Mouse (Mus musculus) kidney, adult 2 months (tissue): ENCODE data around the gene Gm5105. TPM values are rescaled to one million over a fixed set of nuclear protein-coding genes. Genes with fewer than 3 reads are reported as not detected.
A peak's percentile ranks its signal among the peaks of the same experiment; 100 is the strongest.

Experiments
- DNase-seq: peaks from one replicate; pipeline ENCODE4 v3.0.0; 2021
- H3K27ac ChIP-seq: fragments of 200-500 bp; 2 replicates; pipeline ENCODE4 v1.5.1; 2012; ENCODE audit warnings: low read depth, low read length, control low read depth, inconsistent platforms; ENCODE audit not compliant: insufficient read depth
- H3K27me3 ChIP-seq: fragments of 200-500 bp; replicated peaks from 2 replicates; pipeline ENCODE4 v1.6.1; 2012; ENCODE audit warnings: mild to moderate bottlenecking, moderate library complexity, low read length, inconsistent platforms; ENCODE audit not compliant: control insufficient read depth, insufficient read depth
- H3K36me3 ChIP-seq: fragments of 200-500 bp; 2 replicates; pipeline ENCODE4 v1.6.1; 2012; ENCODE audit warnings: mild to moderate bottlenecking, moderate library complexity, low read length, inconsistent platforms; ENCODE audit not compliant: control insufficient read depth, insufficient read depth
- H3K4me1 ChIP-seq: fragments of 200-500 bp; 2 replicates; pipeline ENCODE4 v1.6.1; 2011; ENCODE audit warnings: low read length; ENCODE audit not compliant: control insufficient read depth, insufficient read depth
- H3K4me3 ChIP-seq: fragments of 200-500 bp; 2 replicates; pipeline ENCODE4 v1.5.1; 2011; ENCODE audit warnings: mild to moderate bottlenecking, low read depth, low read length, control low read depth; ENCODE audit not compliant: insufficient read depth
- CTCF ChIP-seq: fragments of 200-500 bp; conservative IDR thresholded peaks from 2 replicates; pipeline ENCODE4 v1.5.1; 2011; ENCODE audit warnings: low read depth, mild to moderate bottlenecking, control low read depth, low read length, moderate library complexity, mixed read lengths; ENCODE audit not compliant: insufficient read depth, insufficient read length
- POLR2A ChIP-seq: fragments of 200-500 bp; IDR thresholded peaks from one replicate; pipeline ENCODE4 v1.6.1; 2011; ENCODE audit warnings: low read depth, low read length, control low read depth
- WGBS: fragments of 180-500 bp; shearing (Covaris S2); methylation state at CpG from one replicate; pipeline ENCODE4 v1.1.7; 2018; 5-methylcytosine and 5-hydroxymethylcytosine counted together
- polyA plus RNA-seq: library from polyadenylated mRNA; depleted of rRNA; stranded (reverse); fragments of >200 nt; gene quantifications from 2 replicates; pipeline ENCODE4 v1.2.3, GENCODE M21; 2012; rRNA removed

The Gm5105 gene
- polyA plus RNA-seq, 1 experiment, result not detected

DNA sequence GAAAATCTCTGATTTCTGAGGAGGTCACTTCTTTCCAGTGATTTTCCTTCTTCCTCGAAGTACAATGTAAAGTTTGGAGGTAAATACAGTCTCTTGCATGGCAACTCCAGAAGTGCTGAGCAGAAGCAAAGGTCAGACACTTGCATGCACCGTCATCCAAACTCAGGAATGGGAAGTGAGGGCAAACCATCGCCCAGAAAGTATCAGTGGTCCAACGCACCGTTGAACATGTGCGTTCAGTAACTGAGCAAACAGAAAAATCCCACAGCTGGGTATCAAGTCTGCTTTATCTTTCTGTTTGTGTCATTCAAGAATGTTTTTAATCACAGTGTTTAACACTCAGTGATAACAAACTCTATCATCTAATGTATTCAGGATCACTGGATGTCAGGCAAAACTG, 64.6 kb downstream of the Gm5105 start:
- no peak for TF ChIP-seq POLR2A
- no peak for TF ChIP-seq CTCF
- no peaks in the 10 kb centered on the region for H3K27me3 ChIP-seq
- no peaks in the 10 kb centered on the region for H3K36me3 ChIP-seq
- no peaks in the 10 kb centered on the region for H3K4me1 ChIP-seq
- DNase-seq, result no peak
- H3K4me3 ChIP-seq, result no peak overlapping the region
- H3K27ac ChIP-seq, result no peak overlapping the region
- WGBS, result 47% methylated on average over 6 of the region's 6 CpGs

DNA sequence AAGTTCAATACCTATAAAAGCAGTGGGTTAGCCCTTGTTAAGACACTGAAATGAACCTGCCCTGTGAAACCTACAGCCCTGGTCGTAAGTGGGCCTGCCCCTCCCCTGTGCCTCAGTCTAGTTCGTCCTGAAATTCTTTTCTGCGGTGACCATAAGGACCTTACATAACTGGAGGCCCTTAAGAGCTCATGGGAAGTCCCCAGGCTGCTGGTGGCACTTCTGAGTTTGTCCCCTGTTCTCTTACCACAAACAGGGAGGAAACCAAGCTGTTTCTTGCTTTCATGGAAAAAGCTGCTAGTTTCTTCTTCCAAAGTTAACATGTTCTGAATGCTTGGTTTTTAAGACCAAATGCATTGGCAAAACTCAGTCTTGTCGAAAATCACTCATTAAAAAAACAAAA, 65.3 kb downstream of the Gm5105 start:
- Histone ChIP-seq H3K27ac (no peak overlapping the region), H3K36me3 (no peaks in the 10 kb centered on the region), H3K4me3 (no peak overlapping the region), H3K4me1 (no peaks in the 10 kb centered on the region), H3K27me3 (no peaks in the 10 kb centered on the region)
- TF ChIP-seq POLR2A (no peak), CTCF (no peak)
- DNase-seq, result no peak
- WGBS, result 76% methylated on average over 4 of the region's 4 CpGs

DNA sequence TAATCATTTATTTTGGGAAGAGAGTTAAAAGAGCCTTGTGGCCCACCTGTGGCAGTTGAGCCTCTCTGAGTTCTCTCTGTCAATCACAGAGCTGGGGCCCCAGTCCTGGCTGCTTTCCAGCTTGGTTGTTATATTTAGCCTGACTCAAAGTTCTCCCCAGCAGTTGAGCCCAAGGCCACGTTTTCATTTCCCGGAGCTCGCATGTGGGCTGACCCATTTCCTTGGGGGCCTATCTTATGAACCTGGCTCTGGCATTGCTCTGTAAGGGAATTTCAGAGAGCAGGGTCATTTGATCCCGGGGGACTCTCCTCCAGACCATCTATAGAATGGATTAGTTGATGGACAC, 66.5 kb downstream of the Gm5105 start:
- Histone ChIP-seq H3K27me3 (no peaks in the 10 kb centered on the region), H3K36me3 (no peaks in the 10 kb centered on the region), H3K4me1 (no peaks in the 10 kb centered on the region), H3K27ac (no peak overlapping the region), H3K4me3 (no peak overlapping the region)
- TF ChIP-seq CTCF, result no peak
- TF ChIP-seq POLR2A, result no peak
- DNase-seq, result peak; percentile 51
- 24% methylated on average over 4 of the region's 4 CpGs for WGBS

DNA sequence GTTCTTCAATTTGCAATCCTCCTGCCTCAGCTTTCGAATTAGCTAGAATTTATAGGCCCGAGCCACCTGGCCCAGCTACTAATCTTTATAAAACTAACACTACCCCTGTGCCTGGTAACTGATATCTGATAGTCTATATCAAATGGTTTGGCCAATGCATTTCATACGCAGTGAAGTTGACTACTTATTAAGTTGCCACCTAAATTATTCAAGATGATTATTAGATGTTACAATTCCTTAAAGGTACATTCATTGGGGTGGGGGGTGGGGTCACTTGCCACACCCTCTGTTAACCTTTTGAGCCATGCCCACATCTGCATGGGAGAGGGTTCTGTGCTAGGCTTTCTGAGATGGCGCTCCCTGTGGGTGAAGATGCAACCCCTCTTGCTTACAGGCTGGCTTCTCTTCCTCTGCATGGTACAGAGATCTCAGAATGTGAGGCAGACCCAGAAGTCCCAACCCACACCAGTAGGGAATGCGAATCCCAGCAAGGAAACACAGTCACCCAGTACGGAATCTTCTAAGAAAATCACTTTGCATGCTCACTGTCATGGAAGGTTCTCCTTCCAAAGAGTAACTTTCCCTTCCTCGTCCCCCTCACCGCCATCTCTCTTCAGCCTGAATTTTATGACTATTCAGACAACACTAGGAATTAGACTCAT, 67.0 kb downstream of the Gm5105 start:
- TF ChIP-seq CTCF (no peak), POLR2A (no peak)
- Histone ChIP-seq H3K36me3 (no peaks in the 10 kb centered on the region), H3K4me1 (no peaks in the 10 kb centered on the region), H3K4me3 (no peak overlapping the region), H3K27ac (no peak overlapping the region), H3K27me3 (no peaks in the 10 kb centered on the region)
- WGBS, result 92% methylated on average over 8 of the region's 8 CpGs
- DNase-seq, result no peak

DNA sequence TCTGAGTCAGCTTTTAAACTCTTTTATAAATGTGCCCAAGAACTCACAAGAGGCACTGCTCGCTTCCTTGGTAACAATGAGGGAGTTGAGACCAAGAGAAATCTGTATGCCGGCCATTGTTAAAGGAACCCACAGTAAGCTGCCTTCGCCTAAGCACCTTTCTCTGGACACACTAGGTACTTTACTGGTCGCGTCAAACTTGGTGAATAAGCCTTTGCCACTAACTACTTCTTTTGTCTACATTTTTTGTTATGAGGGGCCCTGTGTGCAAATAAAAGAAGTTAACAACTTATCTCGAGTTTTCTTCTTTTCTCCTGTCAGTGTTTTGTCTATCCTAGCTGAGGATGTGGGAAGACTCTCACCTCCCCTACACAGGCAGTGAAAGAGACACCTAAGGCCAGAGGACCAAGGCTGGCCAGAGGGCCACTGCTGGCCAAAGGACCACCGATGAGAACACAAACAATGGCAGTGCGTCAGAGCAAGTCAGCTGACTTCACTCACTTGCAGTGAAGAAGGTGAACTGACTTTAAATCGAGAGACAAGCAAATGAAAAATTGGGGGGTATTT, 67.9 kb downstream of the Gm5105 start:
- H3K27me3 ChIP-seq, result no peaks in the 10 kb centered on the region
- no peak for DNase-seq
- 87% methylated on average over 9 of the region's 9 CpGs for WGBS
- no peak for TF ChIP-seq POLR2A
- TF ChIP-seq CTCF, result no peak
- H3K27ac ChIP-seq, result no peak overlapping the region
- no peaks in the 10 kb centered on the region for H3K36me3 ChIP-seq
- no peaks in the 10 kb centered on the region for H3K4me1 ChIP-seq
- H3K4me3 ChIP-seq, result no peak overlapping the region

Other genes with a start within 250 kb of the Gm5105 start
- 365 and 439 TPM in 2 replicates for gene H2afz, start 202.9 kb downstream of the Gm5105 start, polyA plus RNA-seq
- 5.4 and 6.2 TPM in 2 replicates for gene Dnajb14, start 199.7 kb downstream of the Gm5105 start, polyA plus RNA-seq
- gene Lamtor3, start 148.9 kb downstream of the Gm5105 start, polyA plus RNA-seq, result 32.9 and 41.5 TPM in 2 replicates
- gene Dapp1, start 85.8 kb downstream of the Gm5105 start, polyA plus RNA-seq, result 1.7 and 2.3 TPM in 2 replicates
- 0.01 and 0.42 TPM in 2 replicates for gene 1110002E22Rik, start 2.3 kb downstream of the Gm5105 start, polyA plus RNA-seq
- 1.5 and 2.0 TPM in 2 replicates for gene Trmt10a, start 76.1 kb upstream of the Gm5105 start, polyA plus RNA-seq
- 6.0 and 6.9 TPM in 2 replicates for gene Mttp, start 77.6 kb upstream of the Gm5105 start, polyA plus RNA-seq
- 0.31 TPM in 1 of 2 replicates, not detected in the other for gene 4930579F01Rik, start 126.4 kb upstream of the Gm5105 start, polyA plus RNA-seq
- gene Adh7, start 150.4 kb upstream of the Gm5105 start, polyA plus RNA-seq, result 0.25 and 0.29 TPM in 2 replicates
- 251 and 256 TPM in 2 replicates for gene Adh1, start 193.6 kb upstream of the Gm5105 start, polyA plus RNA-seq
- gene Adh6a, start 245.9 kb upstream of the Gm5105 start, polyA plus RNA-seq, result 0.07 and 0.23 TPM in 2 replicates